Mouse (Mus musculus): Measurements from ENCODE around the gene Zscan10.

Gene Zscan10

GRCm38 (mm10) chr17:23600641-23601622 lies at the start of gene Zscan10:
TSS of gene Zscan10 (plus strand) at chr17:23600856.
- no peak for DNase-seq

- DNase-seq = no peak
Observed at GRCm38 (mm10) chr17:23550856-23551255, 49.8 kb upstream of the Zscan10 start.

GRCm38 (mm10) chr17:23551416-23551815 lies 49.2 kb upstream of the Zscan10 start:
- no peak for DNase-seq

GRCm38 (mm10) chr17:23551963-23552362 lies 48.7 kb upstream of the Zscan10 start:
- DNase-seq = no peak

GRCm38 (mm10) chr17:23552896-23553633 lies 47.6 kb upstream of the Zscan10 start:
- DNase-seq = no peak

GRCm38 (mm10) chr17:23553634-23554120 lies 47.0 kb upstream of the Zscan10 start:
- no peak for DNase-seq

GRCm38 (mm10) chr17:23554321-23554720 lies 46.3 kb upstream of the Zscan10 start:
- no peak for DNase-seq

GRCm38 (mm10) chr17:23555243-23555916 lies 45.3 kb upstream of the Zscan10 start:
- no peak for DNase-seq

- DNase-seq = peak; percentile 49
Observed at GRCm38 (mm10) chr17:23559767-23560166, 40.9 kb upstream of the Zscan10 start.

GRCm38 (mm10) chr17:23563595-23564367 lies 36.9 kb upstream of the Zscan10 start, which contains the start of gene Zfp213:
TSS of gene Zfp213 (minus strand) at chr17:23564238.
- peak; percentile 95 for DNase-seq

GRCm38 (mm10) chr17:23564368-23564715 lies 36.3 kb upstream of the Zscan10 start:
- no peak for DNase-seq

- DNase-seq = no peak
Observed at GRCm38 (mm10) chr17:23566787-23567186, 33.9 kb upstream of the Zscan10 start.

- no peak for DNase-seq
Observed at GRCm38 (mm10) chr17:23568370-23568769, 32.3 kb upstream of the Zscan10 start.

GRCm38 (mm10) chr17:23570017-23570416 lies 30.6 kb upstream of the Zscan10 start:
- DNase-seq = peak; percentile 60

- no peak for DNase-seq
Observed at GRCm38 (mm10) chr17:23571084-23571483, 29.6 kb upstream of the Zscan10 start.

GRCm38 (mm10) chr17:23572059-23572458 lies 28.6 kb upstream of the Zscan10 start:
- no peak for DNase-seq

- no peak for DNase-seq
Observed at GRCm38 (mm10) chr17:23574130-23574529, 26.5 kb upstream of the Zscan10 start.

GRCm38 (mm10) chr17:23575951-23576552 lies 24.6 kb upstream of the Zscan10 start:
- DNase-seq = no peak

- DNase-seq = no peak
Observed at GRCm38 (mm10) chr17:23584786-23585185, 15.9 kb upstream of the Zscan10 start.

GRCm38 (mm10) chr17:23585721-23586491 lies 14.8 kb upstream of the Zscan10 start:
- DNase-seq = peak; percentile 56

- no peak for DNase-seq
Observed at GRCm38 (mm10) chr17:23587253-23587652, 13.4 kb upstream of the Zscan10 start.
